Mouse (Mus musculus): ENCODE data around the gene Scaf8. TPM values are rescaled to one million over a fixed set of nuclear protein-coding genes. Genes with fewer than 3 reads are reported as not detected.
"Not testable (repeated sequence)": the region's sequence is repeated elsewhere in the genome, so short reads cannot be mapped to it uniquely, and the experiment has no call there.

Gene Scaf8
- 21.9 and 22.6 TPM in 2 replicates for polyA plus RNA-seq (2012; rRNA removed)

- peak within 1 kb of the TSS; percentile 100 for H3K27ac ChIP-seq (ENCODE audit: insufficient read depth, low read depth, low read length)
- no peaks in the 10 kb centered on the region for H3K36me3 ChIP-seq (ENCODE audit: control insufficient read depth, insufficient read depth, low read length)
- DNase-seq = peak; percentile 95
- peaks cover 11% of the 10 kb centered on the region; the same call in 1 of the 2 replicates for H3K4me1 ChIP-seq (ENCODE audit: control insufficient read depth, insufficient read depth, low read length)
- TF ChIP-seq CTCF (conservative IDR thresholded peaks at IDR 0.05; ENCODE audit: insufficient read depth, insufficient read length, low read depth, low read length) = peak; percentile 66
- peak; percentile 12 for TF ChIP-seq POLR2A (IDR thresholded peaks at IDR 0.05; ENCODE audit: low read depth, low read length)
- peak within 1 kb of the TSS; percentile 99 for H3K4me3 ChIP-seq (ENCODE audit: insufficient read depth, low read depth, low read length)
- H3K27me3 ChIP-seq (replicated peaks; ENCODE audit: control insufficient read depth, insufficient read depth, low read length) = no peaks in the 10 kb centered on the region
- WGBS = 1% methylated on average over 87 of the region's 91 CpGs
Measured at GRCm38 (mm10) chr17:3114720-3115379, at the start of gene Scaf8. Gene Scaf8 (plus strand): TSS chr17:3114972.

- Histone ChIP-seq H3K36me3 (ENCODE audit: control insufficient read depth, insufficient read depth, low read length) (no peaks in the 10 kb centered on the region), H3K27ac (ENCODE audit: insufficient read depth, low read depth, low read length) (no peak overlapping the region), H3K27me3 (replicated peaks; ENCODE audit: control insufficient read depth, insufficient read depth, low read length) (no peaks in the 10 kb centered on the region), H3K4me1 (ENCODE audit: control insufficient read depth, insufficient read depth, low read length) (no peaks in the 10 kb centered on the region), H3K4me3 (ENCODE audit: insufficient read depth, low read depth, low read length) (no peak overlapping the region)
- TF ChIP-seq POLR2A (IDR thresholded peaks at IDR 0.05; ENCODE audit: low read depth, low read length) (no peak), CTCF (conservative IDR thresholded peaks at IDR 0.05; ENCODE audit: insufficient read depth, insufficient read length, low read depth, low read length) (no peak)
- no peak for DNase-seq
- WGBS = 97% methylated on average over 9 of the region's 9 CpGs
Measured at GRCm38 (mm10) chr17:3075166-3075872, 39.5 kb upstream of the Scaf8 start.

- no peak for DNase-seq
- WGBS = 98% methylated on average over 4 of the region's 4 CpGs
- Histone ChIP-seq H3K36me3 (ENCODE audit: control insufficient read depth, insufficient read depth, low read length) (no peaks in the 10 kb centered on the region), H3K4me1 (ENCODE audit: control insufficient read depth, insufficient read depth, low read length) (no peaks in the 10 kb centered on the region), H3K27me3 (replicated peaks; ENCODE audit: control insufficient read depth, insufficient read depth, low read length) (no peaks in the 10 kb centered on the region), H3K27ac (ENCODE audit: insufficient read depth, low read depth, low read length) (no peak overlapping the region), H3K4me3 (ENCODE audit: insufficient read depth, low read depth, low read length) (no peak overlapping the region)
- no peak for TF ChIP-seq POLR2A (IDR thresholded peaks at IDR 0.05; ENCODE audit: low read depth, low read length)
- TF ChIP-seq CTCF (conservative IDR thresholded peaks at IDR 0.05; ENCODE audit: insufficient read depth, insufficient read length, low read depth, low read length) = no peak
Measured at GRCm38 (mm10) chr17:3075873-3076245, 38.9 kb upstream of the Scaf8 start.

- H3K4me3 ChIP-seq (ENCODE audit: insufficient read depth, low read depth, low read length); H3K27me3 ChIP-seq (replicated peaks; ENCODE audit: control insufficient read depth, insufficient read depth, low read length); H3K27ac ChIP-seq (ENCODE audit: insufficient read depth, low read depth, low read length); DNase-seq; H3K36me3 ChIP-seq (ENCODE audit: control insufficient read depth, insufficient read depth, low read length); H3K4me1 ChIP-seq (ENCODE audit: control insufficient read depth, insufficient read depth, low read length): not testable (repeated sequence)
- 91% methylated on average over 9 of the region's 9 CpGs for WGBS
Measured at GRCm38 (mm10) chr17:3077936-3078335, 36.8 kb upstream of the Scaf8 start.

DNA sequence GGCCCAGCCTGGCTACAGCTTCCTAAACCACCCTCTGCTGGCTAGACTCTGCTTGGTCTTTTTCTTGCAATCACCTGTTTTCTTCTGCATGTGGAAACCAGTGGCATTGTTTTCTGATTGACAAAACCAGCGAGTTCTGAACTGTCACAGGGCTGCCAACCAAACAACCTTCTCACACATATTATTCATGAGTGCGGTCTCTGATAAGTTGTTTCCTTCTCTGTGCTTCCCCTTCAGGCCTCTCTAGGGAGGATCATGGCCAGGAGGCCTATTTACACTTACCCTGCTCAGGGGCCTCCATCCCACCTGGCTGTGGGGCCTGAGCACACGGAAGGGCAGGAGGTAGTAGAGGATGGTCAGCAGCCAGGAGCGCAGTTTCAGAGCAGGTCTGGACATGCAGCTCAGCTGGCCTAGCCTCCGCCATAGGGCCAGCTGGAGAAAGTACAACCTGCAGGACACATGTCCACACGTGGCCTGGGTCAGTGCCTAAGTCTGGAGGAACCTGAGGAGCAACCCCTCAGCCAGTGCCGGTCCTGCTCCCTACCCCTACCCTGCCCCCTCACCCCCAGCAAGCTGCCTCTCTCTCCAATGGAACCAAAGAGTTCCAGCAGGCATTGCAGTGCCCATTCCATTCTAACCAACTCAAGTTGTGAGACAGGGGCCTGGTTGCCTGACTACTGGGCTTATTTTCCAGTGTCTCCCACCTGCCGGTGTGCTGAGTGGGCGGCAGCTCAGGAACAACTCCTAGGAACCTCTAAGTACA is 34.0 kb upstream of the Scaf8 start:
- 86% methylated on average over 7 of the region's 9 CpGs for WGBS
- H3K36me3 ChIP-seq (ENCODE audit: control insufficient read depth, insufficient read depth, low read length); H3K27me3 ChIP-seq (replicated peaks; ENCODE audit: control insufficient read depth, insufficient read depth, low read length); H3K27ac ChIP-seq (ENCODE audit: insufficient read depth, low read depth, low read length); H3K4me1 ChIP-seq (ENCODE audit: control insufficient read depth, insufficient read depth, low read length); DNase-seq; H3K4me3 ChIP-seq (ENCODE audit: insufficient read depth, low read depth, low read length): not testable (repeated sequence)

- not testable (repeated sequence) for H3K27ac ChIP-seq (ENCODE audit: insufficient read depth, low read depth, low read length); H3K4me1 ChIP-seq (ENCODE audit: control insufficient read depth, insufficient read depth, low read length); H3K4me3 ChIP-seq (ENCODE audit: insufficient read depth, low read depth, low read length); H3K36me3 ChIP-seq (ENCODE audit: control insufficient read depth, insufficient read depth, low read length); H3K27me3 ChIP-seq (replicated peaks; ENCODE audit: control insufficient read depth, insufficient read depth, low read length)
- DNase-seq = peak; percentile 76
- WGBS = 79% methylated on average over 3 of the region's 3 CpGs
Measured at GRCm38 (mm10) chr17:3081512-3082100, 33.2 kb upstream of the Scaf8 start.

DNA sequence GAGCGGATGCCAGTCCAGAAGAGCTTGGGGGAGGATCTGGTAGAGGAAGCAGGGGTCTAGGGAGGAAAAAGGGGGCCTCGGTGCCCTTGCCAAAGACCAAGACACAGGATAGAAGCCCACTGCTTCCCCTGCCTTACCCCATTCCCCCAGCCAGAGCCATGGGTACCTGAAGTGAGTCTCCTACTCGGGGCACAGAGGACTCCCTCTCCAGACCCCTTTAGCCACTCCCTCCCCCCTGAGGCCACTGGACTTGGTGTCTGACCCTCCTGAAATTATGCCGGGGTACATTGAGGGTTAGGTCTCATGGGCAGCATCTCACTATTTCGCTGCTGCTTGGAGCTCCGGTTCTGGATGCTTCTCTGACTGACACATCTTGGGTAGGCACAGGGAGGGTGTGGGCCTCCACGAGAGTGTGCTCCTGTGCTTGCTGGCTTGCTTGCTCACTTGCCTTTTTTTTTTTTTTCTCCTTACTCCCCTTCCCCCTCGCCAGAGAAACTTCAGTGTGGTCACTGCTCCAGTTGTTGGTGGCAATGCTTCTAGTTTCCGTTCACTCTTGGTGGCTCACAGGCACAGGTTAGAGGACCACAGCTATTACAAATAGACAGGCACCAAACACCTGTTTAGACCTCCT is 32.5 kb upstream of the Scaf8 start:
- not testable (repeated sequence) for H3K27me3 ChIP-seq (replicated peaks; ENCODE audit: control insufficient read depth, insufficient read depth, low read length); H3K36me3 ChIP-seq (ENCODE audit: control insufficient read depth, insufficient read depth, low read length); H3K4me3 ChIP-seq (ENCODE audit: insufficient read depth, low read depth, low read length); H3K27ac ChIP-seq (ENCODE audit: insufficient read depth, low read depth, low read length); H3K4me1 ChIP-seq (ENCODE audit: control insufficient read depth, insufficient read depth, low read length)
- peak; percentile 45 for DNase-seq
- WGBS = 73% methylated on average over 7 of the region's 9 CpGs
